ENCODE assay signal across 9 mouse cellular contexts in genomic region chr17:80165741-80166140, GRCm38 (mm10). TPM values are rescaled to one million over a fixed set of nuclear protein-coding genes. Genes with fewer than 3 reads are reported as not detected.
DNase-seq lines count a peak whose midpoint lies in the region; ATAC-seq lines count a peak whose summit lies in the region.
"Had no signal": no experiment of that assay in that cellular context is flagged by ENCODE, and none has a peak within 500 bp of the region (broad histone marks: within the 10 kb centered on the region; RNA-seq: fewer than 3 reads in every experiment).

No protein-coding gene starts in this region.

- intact Hi-C loops in left cerebral cortex, postnatal 25 days (cut with DNase I) = loop anchor here (1.0 to 2.0 kb wide), 3 partner anchors 39 to 86 kb away; partner anchors contain the start of gene Galm

- H3K36me3 ChIP-seq in heart, embryonic 16.5 days (ENCODE audit: control insufficient read depth, insufficient read depth) = no peaks in the 10 kb centered on the region
- H3K36me3 ChIP-seq in liver, embryonic 12.5 days = no peaks in the 10 kb centered on the region

- WGBS in heart, embryonic 16.5 days = 29% methylated on average over 6 of the region's 6 CpGs
- 38% methylated on average over 6 of the region's 6 CpGs for WGBS in liver, embryonic 12.5 days (ENCODE audit: insufficient replicate concordance)

- H3K4me2 ChIP-seq in heart, embryonic 16.5 days (ENCODE audit: low read depth, low read length) = no peak overlapping the region
- H3K4me2 ChIP-seq in liver, embryonic 12.5 days = no peak overlapping the region

- peaks cover 24% of the 10 kb centered on the region for H3K4me1 ChIP-seq in heart, embryonic 16.5 days (ENCODE audit: control insufficient read depth, insufficient read depth, low read length)
- 0 out of 2 replicates have a peak, but pooled peaks cover under 1% of the 10 kb centered on the region for H3K4me1 ChIP-seq in liver, embryonic 12.5 days

- no peak overlapping the region for H3K9ac ChIP-seq in heart, embryonic 16.5 days (ENCODE audit: low read length)
- H3K9ac ChIP-seq in liver, embryonic 12.5 days = no peak overlapping the region

- peak overlapping the region; percentile 81 for H3K27ac ChIP-seq in heart, embryonic 16.5 days (ENCODE audit: low read length)
- H3K27ac ChIP-seq in liver, embryonic 12.5 days = no peak overlapping the region

- ATAC-seq in heart, embryonic 16.5 days (replicated peaks; ENCODE audit: extremely low read depth, insufficient read depth, low FRiP score) = 0 out of 2 replicates have a peak, but pooled peaks have one; percentile 29
- ATAC-seq in liver, embryonic 12.5 days = no peak

- peak; percentile 11 to 50 for DNase-seq in kidney, postnatal 25 days
- no peak for DNase-seq in kidney, adult 8-10 months
- peak; percentile 79 to 88 for DNase-seq in cerebellum, postnatal 14 days
- peak; percentile 78 to 97 for DNase-seq in left cerebral cortex, postnatal 25 days (ENCODE audit: low spot score in 2 of 2)
- DNase-seq in telencephalon, adult 2 months (ENCODE audit: low read depth, low spot score) = peak; percentile 96
- DNase-seq in thymus, postnatal 25 days = no peak

- no peaks in the 10 kb centered on the region for H3K27me3 ChIP-seq in heart, embryonic 16.5 days (ENCODE audit: control insufficient read depth, insufficient read depth, low read length)
- H3K27me3 ChIP-seq in liver, embryonic 12.5 days (replicated peaks) = peaks cover 5% of the 10 kb centered on the region; the same call in 1 of the 2 replicates

- no peaks in the 10 kb centered on the region for H3K9me3 ChIP-seq in heart, embryonic 16.5 days (replicated peaks; ENCODE audit: control insufficient read depth, low read length)
- H3K9me3 ChIP-seq in liver, embryonic 12.5 days (replicated peaks) = no peaks in the 10 kb centered on the region

- no peak overlapping the region for H3K4me3 ChIP-seq in heart, embryonic 16.5 days (ENCODE audit: low read length)
- H3K4me3 ChIP-seq in liver, embryonic 12.5 days = no peak overlapping the region

RNA-seq across cellular contexts. Expression of gene Galm, which starts 38.5 kb away (rescaled TPM):
- polyA plus RNA-seq in heart, embryonic 16.5 days (2015; fragmentation: Nextera tagmentation; extraction: Ambion mirVana) = 14.5 and 14.7 TPM in 2 replicates
- 1 to 10 TPM; 1.8 to 2.2 TPM for total RNA-seq in left cerebral cortex, postnatal 25 days (2021)
- 14.6 and 15.2 TPM in 2 replicates for polyA plus RNA-seq in liver, embryonic 12.5 days (2016; fragmentation: Nextera tagmentation; extraction: Ambion mirVana)

RNA-seq across cellular contexts. Expression of gene Srsf7, which starts 41.4 kb away (rescaled TPM):
- polyA plus RNA-seq in heart, embryonic 16.5 days (2015; fragmentation: Nextera tagmentation; extraction: Ambion mirVana) = 291 and 311 TPM in 2 replicates
- 100 to 1,000 TPM; 109 to 111 TPM for total RNA-seq in left cerebral cortex, postnatal 25 days (2021)
- 389 and 394 TPM in 2 replicates for polyA plus RNA-seq in liver, embryonic 12.5 days (2016; fragmentation: Nextera tagmentation; extraction: Ambion mirVana)

RNA-seq across cellular contexts. Expression of gene Ttc39d, which starts 41.5 kb away (rescaled TPM):
- 0.25 TPM in 1 of 2 replicates, not detected in the other for polyA plus RNA-seq in heart, embryonic 16.5 days (2015; fragmentation: Nextera tagmentation; extraction: Ambion mirVana)
- under 1 TPM in 1 of 2 experiments, not detected in 1; 0.28 TPM for total RNA-seq in left cerebral cortex, postnatal 25 days (2021)
- not detected in 2 replicates for polyA plus RNA-seq in liver, embryonic 12.5 days (2016; fragmentation: Nextera tagmentation; extraction: Ambion mirVana)
- polyA plus RNA-seq: neural tube, embryonic 11.5 days had no signal

RNA-seq across cellular contexts. Expression of gene Gemin6, which starts 58.5 kb away (rescaled TPM):
- 26.3 and 26.8 TPM in 2 replicates for polyA plus RNA-seq in heart, embryonic 16.5 days (2015; fragmentation: Nextera tagmentation; extraction: Ambion mirVana)
- 1 to 10 TPM; 4.1 to 5.5 TPM for total RNA-seq in left cerebral cortex, postnatal 25 days (2021)
- 46.3 and 47.9 TPM in 2 replicates for polyA plus RNA-seq in liver, embryonic 12.5 days (2016; fragmentation: Nextera tagmentation; extraction: Ambion mirVana)

Comparison
In these comparisons a context has a peak if more than half of its experiments do, and no peak if none do; other contexts are left out.
1. DNase-seq: peak in kidney, postnatal 25 days (2 of 2), cerebellum, postnatal 14 days (2 of 2), left cerebral cortex, postnatal 25 days (2 of 2) and telencephalon, adult 2 months (single experiment); none in kidney, adult 8-10 months (0 of 2) and thymus, postnatal 25 days (single experiment).